Mouse (Mus musculus) hindbrain, postnatal 0 days (tissue): Measurements from ENCODE around the gene Myt1. TPM values are rescaled to one million over a fixed set of nuclear protein-coding genes. Genes with fewer than 3 reads are reported as not detected.

Experiments used
- ATAC-seq: fragments of 200-750 bp; cut with Nextera tagmentation; 2 replicates; pipeline ENCODE4 v1.8.0; 2017; ENCODE audit warnings: mild to moderate bottlenecking, moderate TSS enrichment, moderate library complexity
- DNase-seq: peaks from one replicate; pipeline ENCODE4 v3.0.0-alpha.2; 2015; ENCODE audit warnings: low spot score
- H3K27ac ChIP-seq: fragments of 300-500 bp; sonication (generic); 2 replicates; pipeline ENCODE4 v1.5.1; 2014; ENCODE audit warnings: mild to moderate bottlenecking
- H3K27me3 ChIP-seq: fragments of 300-500 bp; sonication (generic); 2 replicates; pipeline ENCODE4 v1.6.1; 2014; ENCODE audit warnings: low read length, mixed read lengths; ENCODE audit not compliant: insufficient read depth
- H3K36me3 ChIP-seq: fragments of 300-500 bp; sonication (generic); 2 replicates; pipeline ENCODE4 v1.6.1; 2014; ENCODE audit warnings: low read length, mixed read lengths; ENCODE audit not compliant: insufficient read depth
- H3K4me1 ChIP-seq: fragments of 300-500 bp; sonication (generic); 2 replicates; pipeline ENCODE4 v1.6.1; 2014; ENCODE audit warnings: antibody characterized with exemption, low read length, mixed read lengths; ENCODE audit not compliant: insufficient read depth
- H3K4me2 ChIP-seq: fragments of 300-500 bp; sonication (generic); 2 replicates; pipeline ENCODE4 v1.6.1; 2014; ENCODE audit warnings: low read depth, mild to moderate bottlenecking, low read length, moderate library complexity, mixed read lengths
- H3K4me3 ChIP-seq: fragments of 300-500 bp; sonication (generic); 2 replicates; pipeline ENCODE4 v1.5.1; 2014; ENCODE audit warnings: low read length
- H3K9ac ChIP-seq: fragments of 300-500 bp; sonication (generic); replicated peaks from 2 replicates; pipeline ENCODE4 v1.6.1; 2014; ENCODE audit warnings: mild to moderate bottlenecking, low read length, moderate library complexity, mixed read lengths
- H3K9me3 ChIP-seq: fragments of 300-500 bp; sonication (generic); 2 replicates; pipeline ENCODE4 v1.6.1; 2016; ENCODE audit warnings: low read length, mixed read lengths
- CTCF ChIP-seq: IDR thresholded peaks from 2 replicates; pipeline ENCODE4 v1.5.1; 2016; ENCODE audit warnings: antibody characterized with exemption, control low read depth, low read depth
- WGBS: fragments of 180-500 bp; shearing (Covaris S2); extraction: QIAGEN DNeasy Blood & Tissue Kit; methylation state at CpG from one replicate; pipeline ENCODE4 v1.1.7; 2014; 5-methylcytosine and 5-hydroxymethylcytosine counted together
- polyA plus RNA-seq: library from polyadenylated mRNA; unstranded; fragments of >200 nt; fragmentation: Nextera tagmentation; extraction: Ambion mirVana; gene quantifications from 2 replicates; pipeline ENCODE4 v1.2.1, GENCODE M21; 2015
- total RNA-seq: library from RNA; depleted of rRNA; stranded (reverse); fragments of >200 nt; gene quantifications from 2 replicates; pipeline ENCODE4 v1.2.3, GENCODE M21; 2014; rRNA removed

The Myt1 gene
- total and polyA plus RNA-seq, 2 experiments from 2014 or later = 11.4 to 55.2 TPM

- no peak overlapping the region for H3K27ac ChIP-seq
- H3K9ac ChIP-seq = no peak overlapping the region
- 87% methylated on average over 5 of the region's 5 CpGs for WGBS
- no peak for TF ChIP-seq CTCF
- H3K4me1 ChIP-seq = no peaks in the 10 kb centered on the region
- DNase-seq = no peak
- no peak overlapping the region for H3K4me2 ChIP-seq
- ATAC-seq = no peak
- no peaks in the 10 kb centered on the region for H3K9me3 ChIP-seq
- H3K27me3 ChIP-seq = no peaks in the 10 kb centered on the region
- H3K36me3 ChIP-seq = peaks cover 32% of the 10 kb centered on the region
- H3K4me3 ChIP-seq = no peak overlapping the region
These were observed 82.7 kb downstream of the Myt1 start for GRCm38 (mm10) chr2:181845709-181846394.

DNA sequence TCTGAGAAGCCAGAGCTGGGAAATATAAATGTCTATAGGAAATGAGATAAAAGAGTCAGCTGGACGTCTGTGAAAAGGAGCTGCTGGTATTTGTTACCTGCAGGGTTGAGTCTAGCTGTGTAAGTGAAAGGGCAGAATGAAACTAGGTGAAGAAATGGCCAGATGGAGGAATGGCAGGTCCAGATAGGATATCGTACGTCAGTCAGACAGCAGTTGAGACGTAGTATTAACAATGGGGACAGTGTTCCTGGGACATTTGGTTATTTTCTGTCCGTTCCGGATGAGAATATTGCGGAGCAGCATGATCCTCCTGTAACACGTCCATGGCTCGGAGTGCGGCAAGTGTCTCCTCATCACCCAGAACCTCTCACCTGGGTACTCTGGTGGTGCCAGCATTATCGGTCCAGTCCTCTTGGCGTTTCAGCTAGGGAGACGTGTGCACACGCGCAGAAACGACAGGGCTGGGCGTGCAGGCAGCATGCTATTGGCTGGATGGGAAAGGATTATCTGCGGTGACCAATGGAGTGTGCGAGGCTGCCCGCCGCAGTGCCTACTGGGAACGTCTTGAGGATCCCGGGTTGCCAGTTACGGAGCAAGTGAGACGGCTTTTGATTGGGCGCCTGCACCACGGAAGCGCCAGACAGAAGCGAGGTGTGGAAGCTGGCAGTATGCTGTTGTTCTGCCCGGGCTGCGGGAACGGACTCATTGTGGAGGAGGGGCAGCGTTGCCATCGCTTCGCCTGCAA is 100.8 kb downstream of the Myt1 start, which contains the start of gene Polr3k:
Gene Polr3k, plus strand, starts transcription at position 547 of the 745 bp plus-strand sequence.
- under 1% methylated on average over 35 of the region's 35 CpGs for WGBS
- peak within 1 kb of the TSS; percentile 73 for H3K4me3 ChIP-seq
- peaks cover 7% of the 10 kb centered on the region for H3K36me3 ChIP-seq
- peak; percentile 23; the same call in 1 of the 2 replicates for TF ChIP-seq CTCF
- DNase-seq (peak; percentile 97), ATAC-seq (peak; percentile 100)
- peak within 1 kb of the TSS; percentile 69 for H3K4me2 ChIP-seq
- peaks cover 14% of the 10 kb centered on the region; the same call in 1 of the 2 replicates for H3K4me1 ChIP-seq
- H3K27ac ChIP-seq = peak within 1 kb of the TSS; percentile 83
- peak within 1 kb of the TSS; percentile 69 for H3K9ac ChIP-seq
- H3K27me3 ChIP-seq = no peaks in the 10 kb centered on the region
- H3K9me3 ChIP-seq = no peaks in the 10 kb centered on the region

GRCm38 (mm10) chr2:181864536-181864860 is 101.4 kb downstream of the Myt1 start:
- TF ChIP-seq CTCF = no peak
- Histone ChIP-seq H3K4me2 (peak overlapping the region; percentile 69), H3K4me3 (peak overlapping the region; percentile 73), H3K36me3 (peaks cover 7% of the 10 kb centered on the region), H3K27me3 (no peaks in the 10 kb centered on the region), H3K4me1 (peaks cover 14% of the 10 kb centered on the region; the same call in 1 of the 2 replicates), H3K9me3 (no peaks in the 10 kb centered on the region), H3K27ac (peak overlapping the region; percentile 83), H3K9ac (peak overlapping the region; percentile 69)
- DNase-seq = no peak
- under 1% methylated on average over 22 of the region's 22 CpGs for WGBS
- ATAC-seq = no peak; the same call in 1 of the 2 replicates

GRCm38 (mm10) chr2:181866931-181867330 is 103.8 kb downstream of the Myt1 start:
- DNase-seq = peak; percentile 84
- H3K4me2 ChIP-seq = no peak overlapping the region
- H3K4me3 ChIP-seq = no peak overlapping the region
- no peaks in the 10 kb centered on the region for H3K9me3 ChIP-seq
- peaks cover 14% of the 10 kb centered on the region; the same call in 1 of the 2 replicates for H3K4me1 ChIP-seq
- H3K27ac ChIP-seq = no peak overlapping the region
- no peak for ATAC-seq
- WGBS = 60% methylated on average over 5 of the region's 5 CpGs
- H3K36me3 ChIP-seq = peaks cover 7% of the 10 kb centered on the region
- no peak overlapping the region for H3K9ac ChIP-seq
- H3K27me3 ChIP-seq = no peaks in the 10 kb centered on the region
- peak; percentile 89 for TF ChIP-seq CTCF

DNA sequence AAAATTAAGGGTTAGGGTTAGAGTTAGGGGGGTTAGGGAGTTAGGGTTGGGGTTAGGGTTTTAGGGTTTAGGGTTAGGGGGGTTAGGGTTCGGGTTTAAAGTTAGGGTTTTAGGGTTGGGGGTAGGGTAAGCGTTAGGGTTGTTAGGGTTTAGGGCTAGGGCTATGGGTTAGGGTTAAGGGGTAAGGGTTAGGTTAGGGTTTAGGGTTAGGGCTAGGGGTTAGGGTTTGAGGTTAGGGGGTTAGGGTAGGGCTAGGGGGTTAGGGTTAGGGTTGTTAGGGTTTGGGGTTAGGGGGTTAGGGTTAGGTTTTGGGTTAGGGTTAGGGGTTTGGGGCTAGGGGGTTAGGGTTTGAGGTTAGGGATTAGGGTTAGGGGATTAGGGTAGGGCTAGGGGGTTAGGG is 107.9 kb downstream of the Myt1 start:
- H3K27ac ChIP-seq = no peak overlapping the region
- DNase-seq (no peak), ATAC-seq (peak; percentile 58; the same call in 1 of the 2 replicates)
- peaks cover 7% of the 10 kb centered on the region for H3K36me3 ChIP-seq
- H3K4me1 ChIP-seq = no peaks in the 10 kb centered on the region
- no peak overlapping the region for H3K9ac ChIP-seq
- H3K9me3 ChIP-seq = no peaks in the 10 kb centered on the region
- WGBS = 95% methylated on average over 2 of the region's 2 CpGs
- no peak for TF ChIP-seq CTCF
- no peak overlapping the region for H3K4me2 ChIP-seq
- no peak overlapping the region for H3K4me3 ChIP-seq
- H3K27me3 ChIP-seq = no peaks in the 10 kb centered on the region

Other genes with a start within 250 kb of the Myt1 start
- 417 and 459 TPM in 2 replicates for gene Dnajc5, start 242.8 kb upstream of the Myt1 start, total RNA-seq
- gene Dnajc5, start 242.8 kb upstream of the Myt1 start, polyA plus RNA-seq = 260 and 276 TPM in 2 replicates
- gene Uckl1, start 178.4 kb upstream of the Myt1 start, total RNA-seq = 49.9 and 58.2 TPM in 2 replicates
- 36.5 and 38.1 TPM in 2 replicates for gene Uckl1, start 178.4 kb upstream of the Myt1 start, polyA plus RNA-seq
- 29.9 and 32.3 TPM in 2 replicates for gene Prpf6, start 171.5 kb upstream of the Myt1 start, total RNA-seq
- 39.8 and 42.4 TPM in 2 replicates for gene Prpf6, start 171.5 kb upstream of the Myt1 start, polyA plus RNA-seq
- 66.2 and 75.8 TPM in 2 replicates for gene Zfp512b, start 170.5 kb upstream of the Myt1 start, total RNA-seq
- gene Zfp512b, start 170.5 kb upstream of the Myt1 start, polyA plus RNA-seq = 70.3 and 74.6 TPM in 2 replicates
- 110 and 144 TPM in 2 replicates for gene Samd10, start 164.1 kb upstream of the Myt1 start, total RNA-seq
- gene Samd10, start 164.1 kb upstream of the Myt1 start, polyA plus RNA-seq = 124 and 138 TPM in 2 replicates
- not detected in 2 replicates for gene Gm29797, start 106.3 kb upstream of the Myt1 start, total RNA-seq
- not detected in 2 replicates for gene Gm29797, start 106.3 kb upstream of the Myt1 start, polyA plus RNA-seq
- gene Sox18, start 91.7 kb upstream of the Myt1 start, total RNA-seq = 10.8 and 14.7 TPM in 2 replicates
- gene Sox18, start 91.7 kb upstream of the Myt1 start, polyA plus RNA-seq = 10.6 and 11.6 TPM in 2 replicates
- gene Tcea2, start 83.0 kb upstream of the Myt1 start, total RNA-seq = 37.2 and 50.2 TPM in 2 replicates
- gene Tcea2, start 83.0 kb upstream of the Myt1 start, polyA plus RNA-seq = 48.7 and 54.3 TPM in 2 replicates
- gene Rgs19, start 69.4 kb upstream of the Myt1 start, total RNA-seq = 57.9 and 94.0 TPM in 2 replicates
- gene Rgs19, start 69.4 kb upstream of the Myt1 start, polyA plus RNA-seq = 50.6 and 56.8 TPM in 2 replicates
- not detected in 2 replicates for gene Lkaaear1, start 64.9 kb upstream of the Myt1 start, total RNA-seq
- not detected in 2 replicates for gene Lkaaear1, start 64.9 kb upstream of the Myt1 start, polyA plus RNA-seq
- gene Oprl1, start 48.3 kb upstream of the Myt1 start, total RNA-seq = 177 and 221 TPM in 2 replicates
- gene Oprl1, start 48.3 kb upstream of the Myt1 start, polyA plus RNA-seq = 69.8 and 73.1 TPM in 2 replicates
- gene Pcmtd2, start 74.5 kb downstream of the Myt1 start, total RNA-seq = 18.6 and 36.3 TPM in 2 replicates
- gene Pcmtd2, start 74.5 kb downstream of the Myt1 start, polyA plus RNA-seq = 24.7 and 25.8 TPM in 2 replicates
- 36.5 and 37.1 TPM in 2 replicates for gene Polr3k, start 101.0 kb downstream of the Myt1 start, total RNA-seq
- gene Polr3k, start 101.0 kb downstream of the Myt1 start, polyA plus RNA-seq = 67.5 and 68.3 TPM in 2 replicates
- not detected in 2 replicates for gene Gm14496, start 227.8 kb downstream of the Myt1 start, total RNA-seq
- gene Gm14496, start 227.8 kb downstream of the Myt1 start, polyA plus RNA-seq = not detected in 2 replicates